Mouse (Mus musculus): ENCODE results near the gene Stat5a. TPM values are rescaled to one million over a fixed set of nuclear protein-coding genes. Genes with fewer than 3 reads are reported as not detected.

The Stat5a gene
- polyA plus RNA-seq (2014; fragmentation: Illumina TruSeq; extraction: RNeasy Lipid Tissue Mini Kit (QIAGEN cat#74804); ENCODE audit: low read depth, low replicate concordance) = 31.5 TPM

DNA sequence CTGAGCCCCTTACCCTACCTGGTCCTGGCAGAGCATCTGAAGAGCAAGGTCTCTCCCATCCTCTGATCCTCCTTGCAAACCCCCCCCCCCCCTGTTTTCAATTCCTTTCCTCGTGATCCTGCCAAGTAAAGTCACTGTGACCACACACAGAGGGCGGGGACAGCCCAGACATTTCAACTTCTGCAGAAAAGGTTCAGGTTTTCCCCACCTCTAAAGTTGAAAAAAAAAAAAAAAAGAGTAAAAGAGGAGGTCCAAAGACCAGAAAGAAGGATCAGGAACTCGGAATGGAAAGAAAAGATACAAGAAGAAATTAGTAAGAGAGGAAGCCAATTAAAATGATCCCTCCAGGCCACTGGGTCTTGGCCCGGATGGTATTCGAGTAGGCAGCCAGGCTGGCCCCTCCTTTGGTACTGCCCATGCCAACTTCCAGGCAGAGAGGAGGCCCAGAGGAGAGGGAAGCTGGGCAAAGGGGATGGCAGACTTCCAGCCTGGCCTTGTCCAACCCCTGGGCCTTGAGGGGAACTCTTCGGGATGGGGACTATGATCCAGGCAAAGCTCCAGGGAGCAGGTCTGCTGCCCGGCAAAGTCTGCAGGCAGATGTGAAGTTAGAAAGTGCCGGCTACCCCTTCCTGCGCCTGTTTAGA, at the start of gene Stat5a:
TSS of gene Stat5a (plus strand) at position 417 of the 644 bp plus-strand sequence.

DNA sequence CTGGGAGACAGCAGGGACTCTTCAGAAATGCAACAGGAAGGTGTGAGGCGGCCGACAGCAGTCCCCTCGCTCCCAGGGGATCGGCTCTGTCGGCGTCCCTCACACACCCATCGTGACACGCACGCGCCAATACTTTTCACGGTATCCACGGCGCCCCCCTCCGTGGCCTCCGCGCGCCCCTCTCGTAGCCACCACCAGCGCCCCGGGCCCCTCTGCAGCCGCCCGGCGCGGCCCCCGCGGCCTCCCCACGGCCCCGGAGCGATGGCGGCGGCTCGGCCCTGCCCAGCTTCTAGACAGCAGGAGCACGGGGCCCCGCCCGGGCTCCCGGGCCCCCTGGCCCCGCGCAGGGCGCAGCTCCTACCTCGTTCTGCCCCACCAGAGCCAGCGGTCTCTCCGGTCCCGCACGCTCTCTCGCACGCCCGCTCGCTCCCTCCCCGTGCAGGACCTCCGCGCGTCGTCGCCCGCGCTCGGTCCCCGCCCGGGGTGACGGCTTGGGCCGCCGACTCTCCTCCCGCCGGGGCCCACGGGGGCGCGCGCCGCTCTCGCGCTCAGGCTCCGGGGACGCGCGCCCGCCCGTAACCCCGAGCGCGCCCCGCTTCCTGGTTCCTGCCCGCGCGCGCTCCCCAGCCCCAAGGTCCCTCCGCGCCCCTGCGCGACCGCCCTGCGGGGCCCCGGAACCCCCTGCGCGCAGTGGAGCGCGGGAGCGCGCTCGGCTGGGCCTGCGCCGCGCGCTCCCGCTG, 8.9 kb upstream of the Stat5a start, which contains the start of gene Stat5b:
TSS of gene Stat5b (minus strand) at position 687 of the 740 bp plus-strand sequence.

Other genes with a start within 250 kb of the Stat5a start
- gene Nkiras2, start 240.1 kb upstream of the Stat5a start, polyA plus RNA-seq (2014; fragmentation: Illumina TruSeq; extraction: RNeasy Lipid Tissue Mini Kit (QIAGEN cat#74804); ENCODE audit: low read depth, low replicate concordance) = 36.0 TPM
- 171 TPM for gene Dnajc7, start 239.2 kb upstream of the Stat5a start, polyA plus RNA-seq (2014; fragmentation: Illumina TruSeq; extraction: RNeasy Lipid Tissue Mini Kit (QIAGEN cat#74804); ENCODE audit: low read depth, low replicate concordance)
- 0.17 TPM for gene Zfp385c, start 166.9 kb upstream of the Stat5a start, polyA plus RNA-seq (2014; fragmentation: Illumina TruSeq; extraction: RNeasy Lipid Tissue Mini Kit (QIAGEN cat#74804); ENCODE audit: low read depth, low replicate concordance)
- 4.3 TPM for gene Dhx58, start 155.1 kb upstream of the Stat5a start, polyA plus RNA-seq (2014; fragmentation: Illumina TruSeq; extraction: RNeasy Lipid Tissue Mini Kit (QIAGEN cat#74804); ENCODE audit: low read depth, low replicate concordance)
- gene Kat2a, start 146.9 kb upstream of the Stat5a start, polyA plus RNA-seq (2014; fragmentation: Illumina TruSeq; extraction: RNeasy Lipid Tissue Mini Kit (QIAGEN cat#74804); ENCODE audit: low read depth, low replicate concordance) = 20.7 TPM
- 32.9 TPM for gene Hspb9, start 145.5 kb upstream of the Stat5a start, polyA plus RNA-seq (2014; fragmentation: Illumina TruSeq; extraction: RNeasy Lipid Tissue Mini Kit (QIAGEN cat#74804); ENCODE audit: low read depth, low replicate concordance)
- gene Rab5c, start 121.1 kb upstream of the Stat5a start, polyA plus RNA-seq (2014; fragmentation: Illumina TruSeq; extraction: RNeasy Lipid Tissue Mini Kit (QIAGEN cat#74804); ENCODE audit: low read depth, low replicate concordance) = 132 TPM
- 0.60 TPM for gene Kcnh4, start 99.4 kb upstream of the Stat5a start, polyA plus RNA-seq (2014; fragmentation: Illumina TruSeq; extraction: RNeasy Lipid Tissue Mini Kit (QIAGEN cat#74804); ENCODE audit: low read depth, low replicate concordance)
- not detected for gene Hcrt, start 96.4 kb upstream of the Stat5a start, polyA plus RNA-seq (2014; fragmentation: Illumina TruSeq; extraction: RNeasy Lipid Tissue Mini Kit (QIAGEN cat#74804); ENCODE audit: low read depth, low replicate concordance)
- gene Ghdc, start 88.4 kb upstream of the Stat5a start, polyA plus RNA-seq (2014; fragmentation: Illumina TruSeq; extraction: RNeasy Lipid Tissue Mini Kit (QIAGEN cat#74804); ENCODE audit: low read depth, low replicate concordance) = 16.4 TPM
- 23.3 TPM for gene Stat5b, start 8.6 kb upstream of the Stat5a start, polyA plus RNA-seq (2014; fragmentation: Illumina TruSeq; extraction: RNeasy Lipid Tissue Mini Kit (QIAGEN cat#74804); ENCODE audit: low read depth, low replicate concordance)
- gene Stat3, start 80.2 kb downstream of the Stat5a start, polyA plus RNA-seq (2014; fragmentation: Illumina TruSeq; extraction: RNeasy Lipid Tissue Mini Kit (QIAGEN cat#74804); ENCODE audit: low read depth, low replicate concordance) = 70.6 TPM
- 278 TPM for gene Cavin1, start 111.5 kb downstream of the Stat5a start, polyA plus RNA-seq (2014; fragmentation: Illumina TruSeq; extraction: RNeasy Lipid Tissue Mini Kit (QIAGEN cat#74804); ENCODE audit: low read depth, low replicate concordance)
- 100 TPM for gene Atp6v0a1, start 150.1 kb downstream of the Stat5a start, polyA plus RNA-seq (2014; fragmentation: Illumina TruSeq; extraction: RNeasy Lipid Tissue Mini Kit (QIAGEN cat#74804); ENCODE audit: low read depth, low replicate concordance)
- 34.9 TPM for gene Naglu, start 210.7 kb downstream of the Stat5a start, polyA plus RNA-seq (2014; fragmentation: Illumina TruSeq; extraction: RNeasy Lipid Tissue Mini Kit (QIAGEN cat#74804); ENCODE audit: low read depth, low replicate concordance)
- 0.62 TPM for gene Hsd17b1, start 219.1 kb downstream of the Stat5a start, polyA plus RNA-seq (2014; fragmentation: Illumina TruSeq; extraction: RNeasy Lipid Tissue Mini Kit (QIAGEN cat#74804); ENCODE audit: low read depth, low replicate concordance)
- gene Coasy, start 223.2 kb downstream of the Stat5a start, polyA plus RNA-seq (2014; fragmentation: Illumina TruSeq; extraction: RNeasy Lipid Tissue Mini Kit (QIAGEN cat#74804); ENCODE audit: low read depth, low replicate concordance) = 35.8 TPM
- gene Mlx, start 227.9 kb downstream of the Stat5a start, polyA plus RNA-seq (2014; fragmentation: Illumina TruSeq; extraction: RNeasy Lipid Tissue Mini Kit (QIAGEN cat#74804); ENCODE audit: low read depth, low replicate concordance) = 33.4 TPM
- gene Psmc3ip, start 236.1 kb downstream of the Stat5a start, polyA plus RNA-seq (2014; fragmentation: Illumina TruSeq; extraction: RNeasy Lipid Tissue Mini Kit (QIAGEN cat#74804); ENCODE audit: low read depth, low replicate concordance) = 8.3 TPM